Mouse (Mus musculus) small intestine, adult 2 months (tissue): Measurements from ENCODE around the gene Cfap44. TPM values are rescaled to one million over a fixed set of nuclear protein-coding genes. Genes with fewer than 3 reads are reported as not detected.
"Not testable (repeated sequence)": the region's sequence is repeated elsewhere in the genome, so short reads cannot be mapped to it uniquely, and the experiment has no call there.

Source experiments
- H3K27ac ChIP-seq: fragments of 200-500 bp; 2 replicates; pipeline ENCODE4 v1.5.1; 2012; ENCODE audit warnings: low read depth, low read length, control low read depth, inconsistent platforms; ENCODE audit not compliant: insufficient read depth
- H3K27me3 ChIP-seq: fragments of 200-500 bp; 2 replicates; pipeline ENCODE4 v1.6.1; 2012; ENCODE audit warnings: mild to moderate bottlenecking, moderate library complexity, low read length, inconsistent platforms; ENCODE audit not compliant: control insufficient read depth, insufficient read depth
- H3K36me3 ChIP-seq: fragments of 200-500 bp; 2 replicates; pipeline ENCODE4 v1.6.1; 2012; ENCODE audit warnings: mild to moderate bottlenecking, low read length, control low read depth, inconsistent platforms; ENCODE audit not compliant: control insufficient read depth, insufficient read depth
- H3K4me1 ChIP-seq: fragments of 200-500 bp; 2 replicates; pipeline ENCODE4 v1.6.1; 2012; ENCODE audit warnings: low read length, inconsistent platforms, mixed read lengths; ENCODE audit not compliant: control insufficient read depth, insufficient read depth, insufficient read length
- H3K4me3 ChIP-seq: fragments of 200-500 bp; 2 replicates; pipeline ENCODE4 v1.5.1; 2012; ENCODE audit warnings: low read depth, mild to moderate bottlenecking, control low read depth, inconsistent platforms, low read length, moderate library complexity
- CTCF ChIP-seq: fragments of 200-500 bp; IDR thresholded peaks from 2 replicates; pipeline ENCODE4 v1.5.1; 2012; ENCODE audit warnings: low read depth, mild to moderate bottlenecking, control low read depth, inconsistent platforms, low read length, moderate library complexity, mixed read lengths; ENCODE audit not compliant: insufficient replicate concordance, insufficient read length; ENCODE audit errors: extremely low read depth
- POLR2A ChIP-seq: fragments of 200-500 bp; IDR thresholded peaks from 2 replicates; pipeline ENCODE4 v1.6.1; 2012; ENCODE audit warnings: low read depth, mild to moderate bottlenecking, control low read depth, inconsistent platforms, low read length, moderate library complexity
- WGBS: fragments of 180-500 bp; shearing (Covaris S2); methylation state at CpG from one replicate; pipeline ENCODE4 v1.1.7; 2018; 5-methylcytosine and 5-hydroxymethylcytosine counted together
- polyA plus RNA-seq: library from polyadenylated mRNA; depleted of rRNA; stranded (reverse); fragments of >200 nt; gene quantifications from 2 replicates; pipeline ENCODE4 v1.2.3, GENCODE M21; 2012

Cfap44 gene
- polyA plus RNA-seq, 1 experiment: not detected

GRCm38 (mm10) chr16:44434931-44435330 is 40.3 kb downstream of the Cfap44 start:
- H3K36me3 ChIP-seq: no peaks in the 10 kb centered on the region
- H3K27me3 ChIP-seq: no peaks in the 10 kb centered on the region
- no peaks in the 10 kb centered on the region for H3K4me1 ChIP-seq
- WGBS: 81% methylated on average over 7 of the region's 7 CpGs
- no peak for TF ChIP-seq POLR2A
- no peak for TF ChIP-seq CTCF
- H3K4me3 ChIP-seq: no peak overlapping the region
- no peak overlapping the region for H3K27ac ChIP-seq

DNA sequence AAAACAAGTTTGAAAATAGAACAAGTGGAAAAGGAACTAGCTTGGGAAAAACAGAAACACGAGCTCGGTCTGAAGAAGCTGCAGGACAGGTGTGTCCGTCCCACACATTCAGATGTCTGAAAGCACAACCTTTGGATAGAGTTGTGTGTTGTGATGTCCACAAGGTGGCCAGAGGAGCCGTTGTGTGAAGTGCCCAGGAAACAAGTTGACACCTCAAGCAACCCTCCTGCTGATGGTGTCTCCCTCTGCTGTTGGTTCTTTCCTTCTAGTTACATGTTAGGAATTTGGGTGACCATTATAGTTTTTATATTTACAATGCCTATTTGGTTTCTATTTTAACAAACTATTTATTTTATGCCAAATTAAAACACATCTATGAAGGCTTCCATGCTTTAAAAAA is 40.9 kb downstream of the Cfap44 start:
- H3K4me3 ChIP-seq: no peak overlapping the region
- WGBS: 52% methylated on average over 4 of the region's 4 CpGs
- no peak overlapping the region for H3K27ac ChIP-seq
- no peaks in the 10 kb centered on the region for H3K36me3 ChIP-seq
- TF ChIP-seq POLR2A (no peak), CTCF (no peak)
- no peaks in the 10 kb centered on the region for H3K27me3 ChIP-seq
- H3K4me1 ChIP-seq: no peaks in the 10 kb centered on the region

GRCm38 (mm10) chr16:44441913-44442312 is 47.3 kb downstream of the Cfap44 start:
- H3K4me3 ChIP-seq, H3K36me3 ChIP-seq, H3K4me1 ChIP-seq, H3K27me3 ChIP-seq, H3K27ac ChIP-seq: not testable (repeated sequence)
- WGBS: 93% methylated on average over 15 of the region's 15 CpGs

DNA sequence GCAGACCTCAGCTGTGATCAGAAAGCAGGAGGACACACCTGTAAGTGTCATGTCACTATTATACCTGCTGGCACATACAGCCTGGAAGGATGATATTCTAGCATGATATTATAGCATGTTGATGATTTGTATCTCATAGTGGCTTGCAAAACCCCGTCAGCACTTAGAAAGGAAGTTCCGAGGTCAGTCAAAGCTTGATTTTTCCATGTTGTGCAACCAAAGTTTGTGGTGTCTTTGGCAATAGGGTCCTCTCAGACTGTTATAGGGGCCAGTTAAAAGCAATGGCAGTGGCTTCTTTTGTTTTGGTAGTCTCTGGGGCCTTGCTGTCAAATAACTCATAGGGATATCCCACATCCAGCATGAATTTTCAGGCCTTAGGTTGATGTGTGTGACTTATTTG is 63.3 kb downstream of the Cfap44 start:
- 88% methylated on average over 2 of the region's 2 CpGs for WGBS
- H3K4me1 ChIP-seq: no peaks in the 10 kb centered on the region
- TF ChIP-seq POLR2A: no peak
- TF ChIP-seq CTCF: no peak
- H3K36me3 ChIP-seq: no peaks in the 10 kb centered on the region
- H3K27ac ChIP-seq: no peak overlapping the region
- H3K27me3 ChIP-seq: no peaks in the 10 kb centered on the region
- no peak overlapping the region for H3K4me3 ChIP-seq

GRCm38 (mm10) chr16:44458826-44459225 is 64.2 kb downstream of the Cfap44 start:
- Histone ChIP-seq H3K27ac (no peak overlapping the region), H3K36me3 (no peaks in the 10 kb centered on the region), H3K4me3 (no peak overlapping the region), H3K4me1 (no peaks in the 10 kb centered on the region), H3K27me3 (no peaks in the 10 kb centered on the region)
- TF ChIP-seq POLR2A (no peak), CTCF (no peak)
- WGBS: 91% methylated on average over 2 of the region's 2 CpGs

DNA sequence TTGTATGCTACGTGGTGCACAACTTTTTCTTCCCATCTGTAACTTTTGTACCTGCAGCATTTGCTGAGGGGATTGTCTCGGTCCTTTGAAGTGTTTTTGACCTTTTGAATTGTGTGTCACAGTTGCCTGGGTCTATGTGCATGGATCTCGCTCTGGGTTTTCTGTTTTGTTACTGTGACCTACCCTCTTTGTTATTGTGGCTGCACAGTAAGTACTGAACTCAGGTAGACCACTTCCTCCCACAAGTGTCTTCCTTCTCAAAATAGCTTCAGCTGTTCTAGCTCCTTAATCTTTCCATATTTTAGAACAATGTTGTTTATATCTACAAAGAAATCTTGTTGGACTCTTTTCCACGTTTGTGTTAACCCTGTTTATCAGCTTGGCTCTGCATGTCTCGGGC is 66.3 kb downstream of the Cfap44 start:
- Histone ChIP-seq H3K4me1 (no peaks in the 10 kb centered on the region), H3K4me3 (no peak overlapping the region), H3K36me3 (no peaks in the 10 kb centered on the region), H3K27me3 (no peaks in the 10 kb centered on the region), H3K27ac (no peak overlapping the region)
- 62% methylated on average over 5 of the region's 5 CpGs for WGBS
- TF ChIP-seq POLR2A (no peak), CTCF (no peak)

DNA sequence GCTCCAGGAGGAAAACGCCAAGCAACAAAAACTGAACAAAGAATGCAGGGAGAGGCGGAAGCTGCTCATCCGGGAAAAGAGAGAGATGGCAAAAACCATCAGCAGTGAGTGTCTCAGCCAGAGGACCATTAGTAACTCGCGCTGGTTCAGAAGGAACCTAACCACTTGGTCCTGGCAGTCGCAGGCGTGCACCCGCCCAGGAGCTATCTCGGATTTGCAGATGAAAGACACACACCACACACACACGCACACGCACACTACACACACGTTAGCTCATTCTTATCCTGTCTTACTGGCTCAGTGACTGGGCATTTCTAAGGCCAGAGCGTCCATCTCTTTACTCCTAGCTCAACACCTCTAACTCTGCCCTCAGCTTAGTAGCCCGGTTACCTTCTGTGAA is 80.7 kb downstream of the Cfap44 start:
- no peaks in the 10 kb centered on the region for H3K4me1 ChIP-seq
- H3K27ac ChIP-seq: no peak overlapping the region
- no peak for TF ChIP-seq POLR2A
- no peak for TF ChIP-seq CTCF
- H3K36me3 ChIP-seq: no peaks in the 10 kb centered on the region
- H3K27me3 ChIP-seq: no peaks in the 10 kb centered on the region
- WGBS: 79% methylated on average over 14 of the region's 14 CpGs
- no peak overlapping the region for H3K4me3 ChIP-seq
